Mouse (Mus musculus): ENCODE data around the gene Cpvl. TPM values are rescaled to one million over a fixed set of nuclear protein-coding genes. Genes with fewer than 3 reads are reported as not detected.

The Cpvl gene
- polyA plus RNA-seq, 1 experiment from 2014 or later, result 0.34 TPM

DNA sequence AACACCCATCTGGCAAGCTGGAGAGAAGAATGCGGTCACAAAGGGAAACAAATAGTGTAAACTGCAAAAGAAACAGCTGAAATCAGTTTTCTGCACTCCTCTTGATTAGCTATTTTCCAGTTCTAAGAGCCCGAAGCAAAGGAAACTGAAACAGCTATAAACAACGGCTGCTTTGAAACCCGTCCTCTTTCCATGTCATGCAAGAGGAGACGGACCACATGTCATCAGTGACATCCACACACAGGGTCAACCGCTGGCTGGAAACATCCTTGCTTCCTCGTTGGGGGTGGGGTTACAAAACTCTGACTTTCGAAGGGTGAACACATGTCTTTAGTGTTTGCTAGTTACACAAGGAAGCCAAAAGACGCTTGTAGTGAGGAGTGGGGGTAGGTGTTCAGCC lies 27.6 kb downstream of the Cpvl start:
- Histone ChIP-seq H3K36me3 (no peaks in the 10 kb centered on the region), H3K4me2 (peak overlapping the region; percentile 6; the same call in 1 of the 2 replicates), H3K27ac (peak overlapping the region; percentile 85), H3K27me3 (no peaks in the 10 kb centered on the region), H3K4me3 (replicated peaks) (no peak overlapping the region), H3K9me3 (replicated peaks) (no peaks in the 10 kb centered on the region), H3K4me1 (peaks cover 53% of the 10 kb centered on the region), H3K9ac (no peak overlapping the region)
- peak; percentile 57; the same call in 1 of the 2 replicates for ATAC-seq (replicated peaks; ENCODE audit: low FRiP score)
- WGBS, result 16% methylated on average over 9 of the region's 9 CpGs

DNA sequence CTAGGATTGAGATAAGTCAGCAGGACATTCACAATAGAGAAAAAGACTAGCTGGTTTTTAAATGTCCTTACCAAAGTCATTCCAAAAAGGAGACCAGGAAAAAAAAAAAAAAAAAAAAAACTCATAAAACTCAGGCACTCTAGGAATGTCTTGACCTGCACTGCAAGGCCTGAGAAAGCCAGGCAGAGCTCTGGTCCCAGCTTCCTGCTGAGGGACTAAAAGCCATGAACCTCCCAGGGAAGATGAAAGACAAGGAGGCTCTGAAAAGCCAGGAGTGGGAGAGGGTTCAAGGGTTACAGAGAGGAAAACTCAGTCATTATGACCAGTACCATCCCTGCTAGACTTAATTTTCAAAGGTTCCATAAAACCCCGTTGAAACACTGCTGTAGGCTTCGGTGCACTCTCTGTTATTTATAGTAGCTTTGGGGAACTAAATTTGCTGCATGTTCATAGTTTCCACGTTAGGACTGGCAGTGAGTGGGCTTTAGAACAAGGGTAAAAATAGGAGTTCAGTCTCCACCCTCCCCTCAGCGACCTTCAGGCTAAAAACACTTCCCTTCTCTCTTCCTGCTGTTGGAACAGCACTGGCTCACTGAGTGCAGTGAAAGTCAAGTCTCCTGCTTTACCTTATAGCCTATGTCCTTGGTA lies 30.0 kb downstream of the Cpvl start:
- Histone ChIP-seq H3K4me3 (replicated peaks) (no peak overlapping the region), H3K36me3 (no peaks in the 10 kb centered on the region), H3K9ac (no peak overlapping the region), H3K27ac (peak overlapping the region; percentile 85), H3K9me3 (replicated peaks) (no peaks in the 10 kb centered on the region), H3K4me2 (no peak overlapping the region), H3K27me3 (no peaks in the 10 kb centered on the region), H3K4me1 (peaks cover 55% of the 10 kb centered on the region)
- peak; percentile 54; the same call in 1 of the 2 replicates for ATAC-seq (replicated peaks; ENCODE audit: low FRiP score)
- 6% methylated on average over 4 of the region's 4 CpGs for WGBS

DNA sequence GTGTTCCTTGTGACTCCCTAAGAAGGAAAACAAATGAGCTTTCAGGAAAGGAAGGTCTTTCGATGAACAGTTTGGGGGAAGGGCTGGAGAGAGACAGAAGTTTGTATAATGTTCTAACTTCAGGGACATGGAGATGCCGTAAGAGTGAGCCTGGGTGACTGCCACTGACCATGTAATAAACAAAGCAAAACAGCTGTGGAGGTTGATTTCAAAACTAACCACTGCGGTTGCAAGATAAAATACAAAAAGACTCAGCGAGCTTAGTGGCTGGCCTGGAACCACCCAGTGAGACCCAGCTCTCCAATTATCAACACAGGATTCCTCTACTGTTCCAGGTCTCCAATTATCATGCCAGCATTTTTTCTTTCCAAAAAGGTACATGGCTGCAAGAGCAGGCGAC lies 33.6 kb downstream of the Cpvl start:
- Histone ChIP-seq H3K4me2 (no peak overlapping the region), H3K27ac (no peak overlapping the region), H3K4me3 (replicated peaks) (no peak overlapping the region), H3K4me1 (peaks cover 58% of the 10 kb centered on the region), H3K36me3 (no peaks in the 10 kb centered on the region), H3K27me3 (no peaks in the 10 kb centered on the region), H3K9ac (no peak overlapping the region), H3K9me3 (replicated peaks) (no peaks in the 10 kb centered on the region)
- WGBS, result 71% methylated on average over 5 of the region's 5 CpGs
- no peak for ATAC-seq (replicated peaks; ENCODE audit: low FRiP score)

DNA sequence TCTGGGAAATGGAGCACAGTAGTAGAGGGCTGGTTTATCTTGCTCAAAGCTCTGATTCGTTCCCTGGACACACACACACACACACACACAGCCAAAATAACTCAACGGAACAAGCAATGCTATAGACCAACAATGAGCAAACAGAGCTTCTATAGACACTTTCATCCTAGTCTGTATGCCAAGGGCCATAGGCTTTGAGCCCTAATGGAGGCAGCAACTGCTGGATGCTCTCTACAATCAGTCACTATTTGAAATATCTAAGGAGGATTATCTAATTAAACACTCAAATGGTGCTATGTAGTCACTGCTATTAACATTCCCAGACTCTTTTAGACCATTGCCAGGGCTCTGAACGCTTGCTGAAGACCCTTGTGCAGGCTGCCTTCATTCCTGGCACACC lies 34.1 kb downstream of the Cpvl start:
- no peak for ATAC-seq (replicated peaks; ENCODE audit: low FRiP score)
- no peak overlapping the region for H3K27ac ChIP-seq
- H3K36me3 ChIP-seq, result no peaks in the 10 kb centered on the region
- WGBS, result 83% methylated on average over 3 of the region's 3 CpGs
- no peak overlapping the region for H3K4me3 ChIP-seq (replicated peaks)
- H3K9ac ChIP-seq, result no peak overlapping the region
- H3K4me1 ChIP-seq, result peaks cover 58% of the 10 kb centered on the region
- H3K27me3 ChIP-seq, result no peaks in the 10 kb centered on the region
- no peaks in the 10 kb centered on the region for H3K9me3 ChIP-seq (replicated peaks)
- no peak overlapping the region for H3K4me2 ChIP-seq

- WGBS, result 27% methylated on average over 7 of the region's 7 CpGs
- Histone ChIP-seq H3K27ac (peak overlapping the region; percentile 52), H3K27me3 (no peaks in the 10 kb centered on the region), H3K4me2 (no peak overlapping the region), H3K9me3 (replicated peaks) (no peaks in the 10 kb centered on the region), H3K36me3 (no peaks in the 10 kb centered on the region), H3K9ac (no peak overlapping the region), H3K4me1 (peaks cover 41% of the 10 kb centered on the region), H3K4me3 (replicated peaks) (no peak overlapping the region)
- ATAC-seq (replicated peaks; ENCODE audit: low FRiP score), result no peak
Measured at GRCm38 (mm10) chr6:53942190-53942831, 36.2 kb downstream of the Cpvl start.

- Histone ChIP-seq H3K4me3 (replicated peaks) (no peak overlapping the region), H3K36me3 (no peaks in the 10 kb centered on the region), H3K4me1 (peaks cover 41% of the 10 kb centered on the region), H3K27me3 (no peaks in the 10 kb centered on the region), H3K27ac (no peak overlapping the region), H3K9ac (no peak overlapping the region), H3K4me2 (no peak overlapping the region), H3K9me3 (replicated peaks) (no peaks in the 10 kb centered on the region)
- no peak for ATAC-seq (replicated peaks; ENCODE audit: low FRiP score)
- WGBS, result 43% methylated on average over 8 of the region's 8 CpGs
Measured at GRCm38 (mm10) chr6:53939752-53940151, 38.7 kb downstream of the Cpvl start.

DNA sequence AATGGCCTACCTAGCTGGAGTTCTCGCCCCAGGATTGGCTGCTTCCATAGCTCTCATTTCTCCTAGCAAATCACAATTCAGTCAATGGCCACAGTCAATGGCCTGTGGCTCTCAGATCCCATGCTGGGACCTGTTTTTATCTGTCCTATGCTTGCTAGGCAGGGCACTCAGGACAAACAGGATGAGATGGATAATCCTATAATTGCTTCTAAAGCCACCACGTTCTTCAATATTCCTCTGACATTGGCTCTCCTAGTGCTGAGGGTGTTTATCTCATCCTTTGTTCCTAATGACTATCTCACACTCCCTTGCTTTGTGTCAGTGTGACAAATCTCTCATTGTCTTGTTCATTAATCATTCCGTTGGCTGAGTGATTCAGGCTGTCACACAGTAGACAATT lies 39.5 kb downstream of the Cpvl start:
- no peaks in the 10 kb centered on the region for H3K27me3 ChIP-seq
- H3K9me3 ChIP-seq (replicated peaks), result no peaks in the 10 kb centered on the region
- no peaks in the 10 kb centered on the region for H3K36me3 ChIP-seq
- peaks cover 34% of the 10 kb centered on the region for H3K4me1 ChIP-seq
- H3K9ac ChIP-seq, result no peak overlapping the region
- ATAC-seq (replicated peaks; ENCODE audit: low FRiP score), result no peak
- no peak overlapping the region for H3K27ac ChIP-seq
- WGBS, result 53% methylated on average over 3 of the region's 3 CpGs
- no peak overlapping the region for H3K4me3 ChIP-seq (replicated peaks)
- no peak overlapping the region for H3K4me2 ChIP-seq

DNA sequence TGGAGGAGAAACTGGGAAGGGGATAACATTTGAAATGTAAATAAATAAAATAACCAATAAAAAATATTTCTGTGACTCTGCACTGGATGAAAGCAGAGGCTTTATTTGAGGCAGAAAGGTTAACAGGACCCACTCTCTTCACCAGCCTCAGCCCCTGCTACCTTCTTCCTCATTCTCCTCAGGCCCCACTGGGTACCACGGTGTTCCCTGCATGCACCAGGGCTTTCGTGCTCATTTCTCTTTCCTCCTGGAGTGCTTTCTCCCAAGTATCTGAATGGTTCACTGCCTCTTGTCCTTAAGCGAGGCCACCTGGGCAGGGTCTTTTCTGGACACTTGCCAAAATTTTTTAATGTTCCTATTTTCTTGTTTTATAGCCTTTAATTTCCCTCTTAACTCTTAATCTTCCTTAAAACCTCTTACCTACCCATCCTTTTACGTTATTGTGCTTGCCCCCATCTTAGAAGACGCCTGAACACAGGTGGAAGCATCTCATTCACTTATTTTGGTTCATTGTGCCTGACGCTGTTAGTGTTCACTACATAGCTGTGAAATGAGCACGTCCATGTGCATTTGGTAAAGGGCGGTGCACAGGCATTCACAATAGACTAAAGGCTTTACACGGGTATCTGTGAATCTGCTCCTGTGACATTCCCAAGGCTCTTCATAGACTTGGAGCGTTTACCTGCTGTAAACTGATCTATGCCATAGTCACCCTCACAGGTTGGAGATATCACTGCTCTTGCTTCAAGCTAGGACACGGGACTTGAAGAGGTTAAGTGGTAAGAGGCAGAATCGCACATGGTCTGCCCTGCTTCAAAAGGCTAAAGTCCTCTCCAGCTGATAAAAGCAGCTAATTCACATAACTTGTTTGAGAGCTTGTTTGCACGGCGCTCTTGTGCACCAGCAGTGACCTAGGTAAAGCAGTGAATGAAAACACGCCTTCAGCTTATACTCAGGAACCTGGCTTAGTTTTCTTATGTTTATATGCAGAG lies 41.0 kb downstream of the Cpvl start:
- no peak overlapping the region for H3K9ac ChIP-seq
- H3K4me3 ChIP-seq (replicated peaks), result no peak overlapping the region
- WGBS, result 67% methylated on average over 15 of the region's 15 CpGs
- peaks cover 21% of the 10 kb centered on the region for H3K4me1 ChIP-seq
- H3K4me2 ChIP-seq, result no peak overlapping the region
- H3K27me3 ChIP-seq, result no peaks in the 10 kb centered on the region
- peak; percentile 62; the same call in 1 of the 2 replicates for ATAC-seq (replicated peaks; ENCODE audit: low FRiP score)
- no peaks in the 10 kb centered on the region for H3K9me3 ChIP-seq (replicated peaks)
- H3K36me3 ChIP-seq, result no peaks in the 10 kb centered on the region
- no peak overlapping the region for H3K27ac ChIP-seq

DNA sequence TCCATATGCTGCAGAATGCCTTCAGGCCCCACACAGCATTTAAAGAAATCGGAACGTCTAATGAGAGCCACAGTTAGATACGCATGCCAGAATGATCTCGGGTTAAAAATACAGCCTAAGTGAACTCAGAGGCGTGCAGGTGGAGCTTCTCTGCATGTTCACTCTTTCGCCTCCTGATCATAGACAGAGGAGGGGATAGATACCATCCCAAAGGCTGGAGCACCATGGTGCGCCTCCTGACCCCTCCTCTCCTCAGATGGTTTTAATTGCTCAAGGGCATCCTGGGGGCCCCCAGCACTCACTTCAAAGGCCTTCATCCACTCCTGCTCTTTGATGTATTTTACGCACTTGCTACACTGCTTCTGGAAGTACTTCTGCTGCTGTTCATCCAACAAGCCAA lies 46.9 kb downstream of the Cpvl start:
- Histone ChIP-seq H3K4me3 (replicated peaks) (no peak overlapping the region), H3K36me3 (no peaks in the 10 kb centered on the region), H3K27ac (no peak overlapping the region), H3K9ac (no peak overlapping the region), H3K9me3 (replicated peaks) (no peaks in the 10 kb centered on the region), H3K4me2 (no peak overlapping the region), H3K27me3 (no peaks in the 10 kb centered on the region), H3K4me1 (peaks cover 15% of the 10 kb centered on the region)
- WGBS, result 30% methylated on average over 8 of the region's 8 CpGs
- 0 out of 2 replicates have a peak, but pooled peaks have one; percentile 18 for ATAC-seq (replicated peaks; ENCODE audit: low FRiP score)

- 57% methylated on average over 4 of the region's 4 CpGs for WGBS
- Histone ChIP-seq H3K27me3 (no peaks in the 10 kb centered on the region), H3K4me3 (replicated peaks) (no peak overlapping the region), H3K27ac (no peak overlapping the region), H3K36me3 (no peaks in the 10 kb centered on the region), H3K4me2 (no peak overlapping the region), H3K9me3 (replicated peaks) (no peaks in the 10 kb centered on the region), H3K9ac (no peak overlapping the region), H3K4me1 (peaks cover 15% of the 10 kb centered on the region)
- no peak for ATAC-seq (replicated peaks; ENCODE audit: low FRiP score)
Measured at GRCm38 (mm10) chr6:53929858-53930257, 48.6 kb downstream of the Cpvl start.

DNA sequence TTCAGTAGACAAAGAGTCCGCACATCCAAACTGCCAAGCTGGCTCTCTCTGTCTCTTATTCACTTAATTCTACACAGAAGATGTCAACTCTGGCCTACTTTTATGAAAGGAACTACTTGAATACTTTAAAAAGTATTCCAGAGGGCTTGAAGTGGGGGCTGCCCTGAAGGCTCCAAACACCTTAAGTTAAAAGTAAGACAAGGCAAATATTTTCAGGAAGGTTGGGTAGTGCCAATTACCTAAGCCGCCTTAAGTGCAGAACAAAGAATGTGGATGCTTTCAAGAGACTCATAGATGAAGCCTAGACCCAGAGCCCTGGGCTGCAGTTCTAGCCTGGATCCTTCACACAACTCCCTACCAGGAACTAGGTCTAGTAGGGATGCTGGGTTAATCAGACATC lies 52.3 kb downstream of the Cpvl start:
- Histone ChIP-seq H3K9me3 (replicated peaks) (no peaks in the 10 kb centered on the region), H3K9ac (no peak overlapping the region), H3K27ac (no peak overlapping the region), H3K36me3 (no peaks in the 10 kb centered on the region), H3K4me3 (replicated peaks) (no peak overlapping the region), H3K4me1 (peaks cover 8% of the 10 kb centered on the region), H3K4me2 (no peak overlapping the region), H3K27me3 (no peaks in the 10 kb centered on the region)
- ATAC-seq (replicated peaks; ENCODE audit: low FRiP score), result no peak
- WGBS, result 85% methylated on average over 2 of the region's 2 CpGs

GRCm38 (mm10) chr6:53925192-53925591 lies 53.3 kb downstream of the Cpvl start:
- no peaks in the 10 kb centered on the region for H3K4me1 ChIP-seq
- H3K36me3 ChIP-seq, result no peaks in the 10 kb centered on the region
- no peaks in the 10 kb centered on the region for H3K27me3 ChIP-seq
- WGBS, result 54% methylated on average over 8 of the region's 8 CpGs
- no peak overlapping the region for H3K4me3 ChIP-seq (replicated peaks)
- ATAC-seq (replicated peaks; ENCODE audit: low FRiP score), result no peak
- H3K27ac ChIP-seq, result no peak overlapping the region
- H3K9ac ChIP-seq, result no peak overlapping the region
- no peaks in the 10 kb centered on the region for H3K9me3 ChIP-seq (replicated peaks)
- no peak overlapping the region for H3K4me2 ChIP-seq

Measured in kidney, embryonic 15.5 days (tissue).